Mouse (Mus musculus): ENCODE measurements around the gene Fzd5. TPM values are rescaled to one million over a fixed set of nuclear protein-coding genes. Genes with fewer than 3 reads are reported as not detected.

The Fzd5 gene
- polyA plus RNA-seq, 1 experiment from 2014 or later, result 1.1 TPM

- peak; percentile 6 for DNase-seq (ENCODE audit: low spot score)
Observed at GRCm38 (mm10) chr1:64688046-64688445, 49.5 kb downstream of the Fzd5 start.

DNA sequence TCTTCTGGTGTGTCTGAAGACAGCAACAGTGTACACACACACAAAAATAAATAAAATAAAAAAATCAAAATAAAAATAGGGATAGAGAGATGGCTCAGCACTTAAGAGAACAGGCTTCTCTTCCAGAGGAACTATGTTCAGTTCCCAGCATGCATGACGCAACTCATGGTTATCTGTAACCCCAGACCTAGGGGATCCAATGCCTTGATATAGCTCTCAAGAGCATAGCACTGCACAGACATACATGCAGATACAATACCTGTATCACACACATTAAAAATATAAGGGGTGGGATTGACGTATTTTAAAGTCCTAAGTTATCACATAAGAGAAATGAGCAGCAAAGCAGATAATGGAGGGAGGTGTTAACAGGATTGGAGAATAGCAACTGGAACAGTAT, 53.1 kb downstream of the Fzd5 start:
- no peak for DNase-seq (ENCODE audit: low spot score)

DNA sequence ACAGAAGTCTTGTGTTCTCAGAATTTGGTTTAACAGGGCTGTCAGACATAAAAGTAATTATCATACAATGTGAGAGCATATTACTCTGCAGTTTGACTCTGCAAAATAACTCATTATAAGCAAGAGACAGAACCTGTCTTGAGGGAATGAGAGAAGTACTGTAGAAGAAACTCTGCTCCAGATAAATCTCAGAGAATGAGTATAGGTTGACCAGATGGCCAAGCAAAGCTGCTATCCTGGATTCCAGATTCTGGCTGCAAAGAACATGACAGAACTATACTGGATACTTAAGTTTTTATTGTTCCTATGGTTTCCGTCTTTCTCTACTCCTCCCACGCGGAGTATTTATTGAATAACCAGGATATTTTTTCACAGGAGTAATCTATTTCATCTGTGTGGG, 54.5 kb downstream of the Fzd5 start:
- DNase-seq (ENCODE audit: low spot score), result no peak

- DNase-seq (ENCODE audit: low spot score), result no peak
Observed at GRCm38 (mm10) chr1:64681499-64681898, 56.1 kb downstream of the Fzd5 start.

Other genes starting within 250 kb of the Fzd5 start
- 40.2 and 43.2 TPM in 2 replicates for gene Creb1, start 205.1 kb downstream of the Fzd5 start, polyA plus RNA-seq (2015; fragmentation: Nextera tagmentation; extraction: Ambion mirVana)
- 14.9 and 15.9 TPM in 2 replicates for gene Mettl21a, start 120.5 kb downstream of the Fzd5 start, polyA plus RNA-seq (2015; fragmentation: Nextera tagmentation; extraction: Ambion mirVana)
- 1.6 and 2.4 TPM in 2 replicates for gene Ccnyl1, start 47.3 kb downstream of the Fzd5 start, polyA plus RNA-seq (2015; fragmentation: Nextera tagmentation; extraction: Ambion mirVana)
- 2.9 and 5.2 TPM in 2 replicates for gene Plekhm3, start 219.1 kb upstream of the Fzd5 start, polyA plus RNA-seq (2015; fragmentation: Nextera tagmentation; extraction: Ambion mirVana)

Measured in thymus, postnatal 0 days (tissue).